Mouse (Mus musculus) neutrophil, adult 5-6 weeks (primary cell): ENCODE measurements around the gene Iqcg. TPM values are rescaled to one million over a fixed set of nuclear protein-coding genes. Genes with fewer than 3 reads are reported as not detected.

ENCODE experiments used
- ATAC-seq: fragments of 151-379, 151-347 bp; 2 replicates; pipeline ENCODE4 v1.8.0; 2017; ENCODE audit warnings: mild to moderate bottlenecking, moderate TSS enrichment; ENCODE audit not compliant: insufficient number of reproducible peaks, poor library complexity, low FRiP score, severe bottlenecking; ENCODE audit errors: extremely low read depth
- total RNA-seq: library from RNA; stranded (forward); fragments of 200-1000 nt; gene quantifications from 2 replicates; pipeline ENCODE4 v1.2.3, GENCODE M21; 2017

The Iqcg gene
- total RNA-seq, 1 experiment from 2014 or later = 0.70 TPM

GRCm38 (mm10) chr16:33010166-33010565 lies 45.9 kb downstream of the Iqcg start:
- no peak for ATAC-seq

GRCm38 (mm10) chr16:33007436-33007835 lies 48.6 kb downstream of the Iqcg start:
- ATAC-seq = no peak

- ATAC-seq = no peak
Observed at GRCm38 (mm10) chr16:33006888-33007287, 49.1 kb downstream of the Iqcg start.

GRCm38 (mm10) chr16:33005216-33005615 lies 50.8 kb downstream of the Iqcg start:
- ATAC-seq = no peak

- ATAC-seq = no peak
Observed at GRCm38 (mm10) chr16:32992158-32992557, 63.9 kb downstream of the Iqcg start.

- no peak for ATAC-seq
Observed at GRCm38 (mm10) chr16:32984631-32985030, 71.4 kb downstream of the Iqcg start.

GRCm38 (mm10) chr16:32981405-32981804 lies 74.6 kb downstream of the Iqcg start:
- ATAC-seq = no peak

GRCm38 (mm10) chr16:32980227-32980626 lies 75.8 kb downstream of the Iqcg start:
- ATAC-seq = no peak

- ATAC-seq = no peak
Observed at GRCm38 (mm10) chr16:32973047-32973446, 83.0 kb downstream of the Iqcg start.

GRCm38 (mm10) chr16:32972535-32972934 lies 83.5 kb downstream of the Iqcg start:
- ATAC-seq = no peak

Other genes with a start within 250 kb of the Iqcg start
- gene Smbd1, start 245.7 kb downstream of the Iqcg start, total RNA-seq = not detected in 2 replicates
- 77.2 and 90.9 TPM in 2 replicates for gene Fyttd1, start 178.7 kb downstream of the Iqcg start, total RNA-seq
- 112 and 120 TPM in 2 replicates for gene Rubcn, start 178.5 kb downstream of the Iqcg start, total RNA-seq
- 64.3 and 67.0 TPM in 2 replicates for gene Lrch3, start 142.1 kb downstream of the Iqcg start, total RNA-seq
- gene Rpl35a, start 235 bp upstream of the Iqcg start, total RNA-seq = 1,140 and 1,232 TPM in 2 replicates
- gene Lmln, start 6.3 kb upstream of the Iqcg start, total RNA-seq = 0.70 and 1.6 TPM in 2 replicates
- 39.2 and 39.9 TPM in 2 replicates for gene Osbpl11, start 128.9 kb upstream of the Iqcg start, total RNA-seq
- 85.0 and 85.4 TPM in 2 replicates for gene Snx4, start 195.2 kb upstream of the Iqcg start, total RNA-seq